Mouse (Mus musculus) mouse embryonic stem cell (cell line): ENCODE data around the gene Tada1.

Experiments
- in situ Hi-C, 2 experiments: fragments of 300-500 bp; cut with MboI; formaldehyde crosslinking; loops; 1 replicate in 1 of 2; 3 replicates in 1 of 2; pipeline ENCODE4 v1.14.3; 2019 to 2020; ENCODE audit warnings: low sequenced_read_pairs in 2 of 2, low pct_unique_long_range_greater_than_20kb in 1 of 2, mixed read lengths in 1 of 2; ENCODE audit not compliant: unreplicated experiment in 1 of 2

Tada1 gene

GRCm38 (mm10) chr1:166429809-166430431 is 51.0 kb downstream of the Tada1 start:
- in situ Hi-C loops: no loop called here

DNA sequence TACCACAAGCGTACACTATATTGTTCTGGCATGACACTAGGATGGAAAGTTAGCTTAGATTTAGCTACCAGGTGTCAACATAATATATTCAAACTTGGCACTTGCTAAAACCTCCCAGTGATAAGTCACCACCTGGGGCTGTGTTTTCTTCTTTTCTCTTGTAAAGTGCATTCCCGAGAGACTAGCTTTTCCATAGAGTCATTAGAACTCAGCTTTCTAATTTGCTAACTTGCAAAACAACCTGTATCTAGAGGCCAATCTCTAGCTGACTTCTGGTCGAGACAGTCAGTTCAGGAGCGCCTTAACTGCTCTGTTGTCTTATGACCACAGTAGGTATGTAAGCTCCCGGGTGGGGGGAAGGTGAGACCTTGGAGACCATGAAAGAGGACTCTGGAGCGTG is 60.5 kb downstream of the Tada1 start:
- in situ Hi-C loops: no loop called here

GRCm38 (mm10) chr1:166441992-166442391 is 63.1 kb downstream of the Tada1 start:
- in situ Hi-C loops: no loop called here
